Mouse (Mus musculus) liver, adult 2 months (tissue): ENCODE data around the gene Grb2.

Experiments
- CTCF ChIP-seq: fragments of 200-500 bp; IDR thresholded peaks from 2 replicates; pipeline ENCODE4 v1.5.1; 2011; ENCODE audit warnings: low read depth, low read length, control low read depth
- POLR2A ChIP-seq: fragments of 200-500 bp; IDR thresholded peaks from 2 replicates; pipeline ENCODE4 v1.6.1; 2011; ENCODE audit warnings: low read length, control low read depth; ENCODE audit not compliant: insufficient read depth; ENCODE audit errors: extremely low read depth

GRCm38 (mm10) chr11:115643265-115643664 is 65.1 kb downstream of the Grb2 start:
- no peak for TF ChIP-seq POLR2A
- no peak for TF ChIP-seq CTCF
